Mouse (Mus musculus): Measurements from ENCODE around the gene D630023F18Rik. TPM values are rescaled to one million over a fixed set of nuclear protein-coding genes. Genes with fewer than 3 reads are reported as not detected.

The D630023F18Rik gene
- polyA plus RNA-seq, 1 experiment from 2014 or later, result 0.29 TPM

GRCm38 (mm10) chr1:65063352-65063751, 59.7 kb downstream of the D630023F18Rik start, which contains the start of gene Crygd:
Gene Crygd, minus strand, starts transcription at chr1:65063452.
- Histone ChIP-seq H3K4me3 (replicated peaks) (no peak within 1 kb of the TSS), H3K4me1 (replicated peaks) (no peaks in the 10 kb centered on the region), H3K9me3 (replicated peaks) (no peaks in the 10 kb centered on the region), H3K9ac (no peak within 1 kb of the TSS), H3K27me3 (no peaks in the 10 kb centered on the region), H3K4me2 (no peak within 1 kb of the TSS), H3K36me3 (no peaks in the 10 kb centered on the region), H3K27ac (no peak within 1 kb of the TSS)
- no peak for ATAC-seq (ENCODE audit: low read depth)
- 71% methylated on average over 8 of the region's 8 CpGs for WGBS (ENCODE audit: insufficient replicate concordance)
- DNase-seq, result no peak

Other genes with a start within 250 kb of the D630023F18Rik start
- gene Plekhm3, start 166.4 kb downstream of the D630023F18Rik start, polyA plus RNA-seq (2015; fragmentation: Nextera tagmentation; extraction: Ambion mirVana), result 2.0 and 2.1 TPM in 2 replicates
- gene Akr1cl, start 90.5 kb downstream of the D630023F18Rik start, polyA plus RNA-seq (2015; fragmentation: Nextera tagmentation; extraction: Ambion mirVana), result not detected in 2 replicates
- gene Cryge, start 72.1 kb downstream of the D630023F18Rik start, polyA plus RNA-seq (2015; fragmentation: Nextera tagmentation; extraction: Ambion mirVana), result not detected in 2 replicates
- gene Crygd, start 59.8 kb downstream of the D630023F18Rik start, polyA plus RNA-seq (2015; fragmentation: Nextera tagmentation; extraction: Ambion mirVana), result not detected in 2 replicates
- not detected in 2 replicates for gene Crygc, start 49.5 kb downstream of the D630023F18Rik start, polyA plus RNA-seq (2015; fragmentation: Nextera tagmentation; extraction: Ambion mirVana)
- gene Crygb, start 40.9 kb downstream of the D630023F18Rik start, polyA plus RNA-seq (2015; fragmentation: Nextera tagmentation; extraction: Ambion mirVana), result not detected in 2 replicates
- not detected in 2 replicates for gene Cryga, start 19.8 kb downstream of the D630023F18Rik start, polyA plus RNA-seq (2015; fragmentation: Nextera tagmentation; extraction: Ambion mirVana)
- gene Gm28845, start 3.7 kb downstream of the D630023F18Rik start, polyA plus RNA-seq (2015; fragmentation: Nextera tagmentation; extraction: Ambion mirVana), result not detected in 2 replicates
- gene Idh1, start 63.3 kb upstream of the D630023F18Rik start, polyA plus RNA-seq (2015; fragmentation: Nextera tagmentation; extraction: Ambion mirVana), result 83.9 and 100 TPM in 2 replicates
- gene Pikfyve, start 63.5 kb upstream of the D630023F18Rik start, polyA plus RNA-seq (2015; fragmentation: Nextera tagmentation; extraction: Ambion mirVana), result 4.1 and 6.1 TPM in 2 replicates
- gene Pth2r, start 158.8 kb upstream of the D630023F18Rik start, polyA plus RNA-seq (2015; fragmentation: Nextera tagmentation; extraction: Ambion mirVana), result not detected in 2 replicates